Mouse (Mus musculus) neutrophil, adult 5-6 weeks (primary cell): ENCODE data around the gene Sec1. TPM values are rescaled to one million over a fixed set of nuclear protein-coding genes. Genes with fewer than 3 reads are reported as not detected.
"Not testable (repeated sequence)": the region's sequence is repeated elsewhere in the genome, so short reads cannot be mapped to it uniquely, and the experiment has no call there.

Experiments
- ATAC-seq: fragments of 151-379, 151-347 bp; 2 replicates; pipeline ENCODE4 v1.8.0; 2017; ENCODE audit warnings: mild to moderate bottlenecking, moderate TSS enrichment; ENCODE audit not compliant: insufficient number of reproducible peaks, poor library complexity, low FRiP score, severe bottlenecking; ENCODE audit errors: extremely low read depth
- total RNA-seq: library from RNA; stranded (forward); fragments of 200-1000 nt; gene quantifications from 2 replicates; pipeline ENCODE4 v1.2.3, GENCODE M21; 2017

Sec1 gene
- total RNA-seq, 1 experiment from 2014 or later, result 0.23 TPM

GRCm38 (mm10) chr7:45689099-45689498, 5.1 kb downstream of the Sec1 start:
- no peak for ATAC-seq

- no peak for ATAC-seq
Measured at GRCm38 (mm10) chr7:45686841-45687240, 7.4 kb downstream of the Sec1 start.

- ATAC-seq, result no peak
Measured at GRCm38 (mm10) chr7:45685811-45686210, 8.4 kb downstream of the Sec1 start.

GRCm38 (mm10) chr7:45683396-45684050, 10.7 kb downstream of the Sec1 start, which contains the start of gene Ntn5:
Gene Ntn5 (plus strand): TSS chr7:45684022.
- ATAC-seq, result no peak

GRCm38 (mm10) chr7:45682144-45683126, 11.8 kb downstream of the Sec1 start:
- ATAC-seq, result peak; percentile 72

GRCm38 (mm10) chr7:45681046-45681736, 13.0 kb downstream of the Sec1 start:
- peak; percentile 37; the same call in 1 of the 2 replicates for ATAC-seq

GRCm38 (mm10) chr7:45679966-45680621, 14.1 kb downstream of the Sec1 start:
- no peak for ATAC-seq

- ATAC-seq, result no peak
Measured at GRCm38 (mm10) chr7:45678513-45678912, 15.7 kb downstream of the Sec1 start.

- ATAC-seq, result no peak
Measured at GRCm38 (mm10) chr7:45677627-45678295, 16.4 kb downstream of the Sec1 start.

GRCm38 (mm10) chr7:45668921-45669320, 25.3 kb downstream of the Sec1 start:
- peak; percentile 63; the same call in 1 of the 2 replicates for ATAC-seq

GRCm38 (mm10) chr7:45667761-45668160, 26.4 kb downstream of the Sec1 start:
- no peak for ATAC-seq

- ATAC-seq, result no peak
Measured at GRCm38 (mm10) chr7:45666161-45666560, 28.0 kb downstream of the Sec1 start, which contains the start of gene Fut2. Gene Fut2 (minus strand): TSS chr7:45666394.

- no peak for ATAC-seq
Measured at GRCm38 (mm10) chr7:45665303-45666138, 28.7 kb downstream of the Sec1 start.

GRCm38 (mm10) chr7:45661702-45662101, 32.5 kb downstream of the Sec1 start:
- ATAC-seq, result not testable (repeated sequence)

- peak; percentile 90 for ATAC-seq
Measured at GRCm38 (mm10) chr7:45660746-45661478, 33.3 kb downstream of the Sec1 start.

- no peak for ATAC-seq
Measured at GRCm38 (mm10) chr7:45654424-45655047, 39.7 kb downstream of the Sec1 start.
